Mouse (Mus musculus) cortical plate, adult 2 months (tissue): ENCODE measurements around the gene Gab2.

ENCODE experiments used
- CTCF ChIP-seq: fragments of 200-500 bp; IDR thresholded peaks from 2 replicates; pipeline ENCODE4 v1.5.1; 2011; ENCODE audit warnings: mild to moderate bottlenecking, control low read depth, low read length; ENCODE audit not compliant: insufficient read depth; ENCODE audit errors: extremely low read depth
- POLR2A ChIP-seq: fragments of 200-500 bp; IDR thresholded peaks from 2 replicates; pipeline ENCODE4 v1.6.1; 2011; ENCODE audit warnings: mild to moderate bottlenecking, low read length, control low read depth; ENCODE audit not compliant: insufficient read depth; ENCODE audit errors: extremely low read depth

- no peak for TF ChIP-seq CTCF
- TF ChIP-seq POLR2A = no peak
Observed at GRCm38 (mm10) chr7:97307546-97307945, 226.2 kb downstream of the Gab2 start.
